Mouse (Mus musculus) hindbrain, embryonic 11.5 days (tissue): ENCODE measurements around the gene Tbc1d10a. TPM values are rescaled to one million over a fixed set of nuclear protein-coding genes. Genes with fewer than 3 reads are reported as not detected.

Experiments
- ATAC-seq: fragments of 200-750 bp; cut with Nextera tagmentation; 2 replicates; pipeline ENCODE4 v1.8.0; 2017; ENCODE audit warnings: mild to moderate bottlenecking, moderate TSS enrichment, moderate library complexity; ENCODE audit not compliant: low FRiP score
- DNase-seq: peaks from one replicate; pipeline ENCODE4 v3.0.0-alpha.2; 2015; ENCODE audit warnings: low spot score
- H3K27ac ChIP-seq: fragments of 300-500 bp; sonication (generic); 2 replicates; pipeline ENCODE4 v1.5.1; 2014; ENCODE audit warnings: mild to moderate bottlenecking, low read depth, low read length
- H3K27me3 ChIP-seq: fragments of 300-500 bp; sonication (generic); 2 replicates; pipeline ENCODE4 v1.6.1; 2014; ENCODE audit warnings: mild to moderate bottlenecking, low read length, moderate library complexity, mixed read lengths; ENCODE audit not compliant: control insufficient read depth, insufficient read depth
- H3K36me3 ChIP-seq: fragments of 300-500 bp; sonication (generic); 2 replicates; pipeline ENCODE4 v1.6.1; 2014; ENCODE audit warnings: mild to moderate bottlenecking, low read length, moderate library complexity, mixed read lengths; ENCODE audit not compliant: control insufficient read depth, insufficient read depth
- H3K4me1 ChIP-seq: fragments of 300-500 bp; sonication (generic); replicated peaks from 2 replicates; pipeline ENCODE4 v1.6.1; 2014; ENCODE audit warnings: low read length, mixed read lengths; ENCODE audit not compliant: control insufficient read depth, insufficient read depth
- H3K4me2 ChIP-seq: fragments of 300-500 bp; sonication (generic); replicated peaks from 2 replicates; pipeline ENCODE4 v1.6.1; 2014; ENCODE audit warnings: mild to moderate bottlenecking, low read depth, low read length
- H3K4me3 ChIP-seq: fragments of 300-500 bp; sonication (generic); 2 replicates; pipeline ENCODE4 v1.5.1; 2014; ENCODE audit warnings: low read depth, low read length
- H3K9ac ChIP-seq: fragments of 300-500 bp; sonication (generic); 2 replicates; pipeline ENCODE4 v1.6.1; 2014; ENCODE audit warnings: low read depth, low read length
- H3K9me3 ChIP-seq: fragments of 300-500 bp; sonication (generic); 2 replicates; pipeline ENCODE4 v1.6.1; 2016; ENCODE audit warnings: low read length; ENCODE audit not compliant: control insufficient read depth
- WGBS: fragments of 180-500 bp; shearing (Covaris S2); extraction: QIAGEN DNeasy Blood & Tissue Kit; methylation state at CpG from one replicate; pipeline ENCODE4 v1.1.7; 2014; 5-methylcytosine and 5-hydroxymethylcytosine counted together
- polyA plus RNA-seq: library from polyadenylated mRNA; unstranded; fragments of >200 nt; fragmentation: Nextera tagmentation; extraction: Ambion mirVana; gene quantifications from 2 replicates; pipeline ENCODE4 v1.2.1, GENCODE M21; 2014

Tbc1d10a gene
- polyA plus RNA-seq, 1 experiment from 2014 or later, result 13.8 TPM

DNA sequence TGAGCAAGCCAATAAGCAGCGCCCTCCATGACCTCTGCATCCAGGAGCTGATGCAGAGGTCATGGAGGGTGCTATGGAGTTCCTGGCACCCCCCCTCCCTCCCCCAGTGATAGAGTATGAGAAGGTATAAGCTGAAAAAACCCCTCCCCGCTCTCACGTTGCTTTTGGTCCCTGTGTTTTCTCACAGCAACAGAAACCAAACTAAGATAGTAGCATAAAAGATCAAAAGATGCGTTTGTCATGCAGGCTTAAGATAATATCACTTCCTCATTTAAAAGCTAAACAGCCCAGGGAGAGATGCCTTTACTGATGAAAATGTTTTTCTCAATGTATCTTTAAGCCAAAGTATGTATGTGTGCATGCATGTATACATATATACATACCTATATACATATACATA is 60.0 kb downstream of the Tbc1d10a start:
- ATAC-seq (no peak), DNase-seq (no peak)
- H3K4me3 ChIP-seq, result no peak overlapping the region
- H3K4me1 ChIP-seq, result no peaks in the 10 kb centered on the region
- no peaks in the 10 kb centered on the region for H3K9me3 ChIP-seq
- no peaks in the 10 kb centered on the region for H3K27me3 ChIP-seq
- no peak overlapping the region for H3K27ac ChIP-seq
- H3K4me2 ChIP-seq, result no peak overlapping the region
- no peaks in the 10 kb centered on the region for H3K36me3 ChIP-seq
- 71% methylated on average over 4 of the region's 4 CpGs for WGBS
- H3K9ac ChIP-seq, result no peak overlapping the region

- Histone ChIP-seq H3K27ac (no peak overlapping the region), H3K36me3 (no peaks in the 10 kb centered on the region), H3K9me3 (no peaks in the 10 kb centered on the region), H3K4me3 (no peak overlapping the region), H3K9ac (no peak overlapping the region), H3K4me1 (no peaks in the 10 kb centered on the region), H3K4me2 (no peak overlapping the region), H3K27me3 (no peaks in the 10 kb centered on the region)
- ATAC-seq (no peak), DNase-seq (no peak)
- 73% methylated on average over 14 of the region's 14 CpGs for WGBS
These were observed 60.8 kb downstream of the Tbc1d10a start for GRCm38 (mm10) chr11:4247201-4247959.

- Histone ChIP-seq H3K4me2 (no peak overlapping the region), H3K9ac (no peak overlapping the region), H3K4me3 (no peak overlapping the region), H3K27me3 (no peaks in the 10 kb centered on the region), H3K4me1 (no peaks in the 10 kb centered on the region), H3K36me3 (no peaks in the 10 kb centered on the region), H3K27ac (no peak overlapping the region), H3K9me3 (no peaks in the 10 kb centered on the region)
- ATAC-seq, result no peak
- no peak for DNase-seq
- WGBS, result 91% methylated on average over 3 of the region's 3 CpGs
These were observed 62.6 kb downstream of the Tbc1d10a start for GRCm38 (mm10) chr11:4249151-4249550.

- WGBS, result 69% methylated on average over 7 of the region's 7 CpGs
These were observed 63.7 kb downstream of the Tbc1d10a start for GRCm38 (mm10) chr11:4250290-4250689.

DNA sequence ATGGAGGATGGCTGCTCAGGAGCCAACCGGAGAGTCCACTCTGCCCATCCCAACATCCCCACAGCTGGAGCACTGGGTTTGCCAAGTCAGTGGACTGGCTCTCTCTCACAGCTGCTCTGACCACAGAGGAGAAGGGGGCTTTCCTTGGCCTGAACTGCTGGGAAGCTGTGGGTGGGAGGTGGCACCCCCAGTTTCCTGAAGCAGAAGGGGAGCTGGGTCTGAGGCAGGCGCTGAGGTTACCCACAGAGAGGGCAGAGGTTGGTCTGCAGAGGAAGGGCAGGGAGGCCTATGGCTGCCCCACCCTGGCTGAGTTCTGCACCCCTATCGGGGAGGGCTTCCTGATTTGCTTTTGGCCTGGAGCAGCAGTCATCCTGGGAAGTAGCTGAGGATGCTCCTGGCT is 64.8 kb downstream of the Tbc1d10a start:
- no peak for DNase-seq
- Histone ChIP-seq H3K27me3 (no peaks in the 10 kb centered on the region), H3K4me3 (no peak overlapping the region), H3K27ac (no peak overlapping the region), H3K9ac (no peak overlapping the region), H3K9me3 (no peaks in the 10 kb centered on the region), H3K4me1 (no peaks in the 10 kb centered on the region), H3K4me2 (no peak overlapping the region), H3K36me3 (no peaks in the 10 kb centered on the region)
- WGBS, result 82% methylated on average over 3 of the region's 3 CpGs
- ATAC-seq, result no peak

More at GRCm38 (mm10) chr11:4250290-4250689, 63.7 kb downstream of the Tbc1d10a start:
- Histone ChIP-seq H3K4me1 (no peaks in the 10 kb centered on the region), H3K36me3 (no peaks in the 10 kb centered on the region), H3K4me3 (no peak overlapping the region), H3K27ac (no peak overlapping the region), H3K9me3 (no peaks in the 10 kb centered on the region), H3K4me2 (no peak overlapping the region), H3K27me3 (no peaks in the 10 kb centered on the region), H3K9ac (no peak overlapping the region)
- DNase-seq (no peak), ATAC-seq (no peak)

- no peaks in the 10 kb centered on the region for H3K27me3 ChIP-seq
- no peak overlapping the region for H3K27ac ChIP-seq
- DNase-seq (no peak), ATAC-seq (no peak)
- no peak overlapping the region for H3K9ac ChIP-seq
- 75% methylated on average over 2 of the region's 2 CpGs for WGBS
- H3K36me3 ChIP-seq, result no peaks in the 10 kb centered on the region
- H3K4me2 ChIP-seq, result no peak overlapping the region
- H3K9me3 ChIP-seq, result no peaks in the 10 kb centered on the region
- H3K4me3 ChIP-seq, result no peak overlapping the region
- no peaks in the 10 kb centered on the region for H3K4me1 ChIP-seq
These were observed 66.3 kb downstream of the Tbc1d10a start for GRCm38 (mm10) chr11:4252886-4253285.

DNA sequence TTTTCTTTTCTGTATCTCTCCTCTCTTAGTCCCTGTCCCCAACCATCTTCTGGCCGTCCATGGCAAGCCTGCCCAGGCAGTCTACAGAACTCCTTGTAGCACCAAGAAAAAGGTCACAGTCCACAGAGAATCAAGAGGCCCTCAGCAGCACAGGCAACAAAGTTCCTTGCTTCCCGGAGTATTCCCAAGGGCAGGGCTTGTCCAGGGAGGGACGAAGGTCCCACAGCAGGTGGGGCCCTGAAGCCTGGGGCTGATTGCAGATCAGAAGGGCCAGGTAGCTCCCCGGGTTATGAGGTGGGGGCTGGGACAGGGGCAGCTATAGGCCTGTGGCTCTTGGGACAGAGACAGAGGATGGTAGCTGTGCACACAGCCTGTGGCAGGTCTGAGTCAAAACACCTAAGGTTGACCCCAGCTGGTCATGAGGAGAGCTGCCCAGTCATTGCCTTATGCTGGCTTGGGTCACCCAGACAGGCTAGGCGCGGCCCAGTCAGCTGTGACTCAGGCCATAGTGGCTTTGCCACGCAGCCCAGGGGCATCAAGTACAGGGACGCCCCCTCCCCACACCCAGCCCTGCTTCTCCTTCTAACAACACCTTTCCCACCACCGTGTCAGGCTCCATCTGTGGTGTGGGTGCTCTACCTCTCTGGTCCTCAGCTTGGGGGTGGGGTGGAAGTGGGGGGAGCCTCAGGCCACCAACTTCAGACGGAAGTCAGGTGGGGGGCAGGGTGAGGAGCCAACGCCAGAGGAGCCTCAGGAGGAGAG is 70.4 kb downstream of the Tbc1d10a start, which contains the start of gene Lif:
TSS of gene Lif (plus strand) at position 712 of the 762 bp plus-strand sequence.
- no peaks in the 10 kb centered on the region for H3K36me3 ChIP-seq
- no peak within 1 kb of the TSS for H3K27ac ChIP-seq
- H3K27me3 ChIP-seq, result no peaks in the 10 kb centered on the region
- no peak within 1 kb of the TSS for H3K4me2 ChIP-seq
- ATAC-seq (no peak), DNase-seq (no peak)
- H3K9me3 ChIP-seq, result no peaks in the 10 kb centered on the region
- H3K9ac ChIP-seq, result no peak within 1 kb of the TSS
- 65% methylated on average over 11 of the region's 11 CpGs for WGBS
- H3K4me3 ChIP-seq, result no peak within 1 kb of the TSS
- 0 out of 2 replicates have a peak, but pooled peaks cover 2% of the 10 kb centered on the region for H3K4me1 ChIP-seq

GRCm38 (mm10) chr11:4257756-4258155 is 71.2 kb downstream of the Tbc1d10a start:
- DNase-seq (no peak), ATAC-seq (no peak)
- Histone ChIP-seq H3K4me2 (no peak overlapping the region), H3K4me3 (no peak overlapping the region), H3K4me1 (0 out of 2 replicates have a peak, but pooled peaks cover 2% of the 10 kb centered on the region), H3K9ac (no peak overlapping the region), H3K9me3 (no peaks in the 10 kb centered on the region), H3K27ac (no peak overlapping the region), H3K36me3 (no peaks in the 10 kb centered on the region), H3K27me3 (no peaks in the 10 kb centered on the region)
- 68% methylated on average over 5 of the region's 5 CpGs for WGBS
